10 mouse cellular contexts compared by ENCODE assay signal in genomic region chr1:131770656-131771055, GRCm38 (mm10). TPM values are rescaled to one million over a fixed set of nuclear protein-coding genes. Genes with fewer than 3 reads are reported as not detected.
DNase-seq lines count a peak whose midpoint lies in the region; ATAC-seq lines count a peak whose summit lies in the region.
"Had no signal": no experiment of that assay in that cellular context is flagged by ENCODE, and none has a peak within 500 bp of the region (broad histone marks: within the 10 kb centered on the region; RNA-seq: fewer than 3 reads in every experiment).

No protein-coding gene starts in this region.

- 0 out of 2 replicates have a peak, but pooled peaks cover 8% of the 10 kb centered on the region for H3K27me3 ChIP-seq in hindbrain, embryonic 13.5 days
- 0 out of 2 replicates have a peak, but pooled peaks cover 7% of the 10 kb centered on the region for H3K27me3 ChIP-seq in hindbrain, embryonic 10.5 days (ENCODE audit: insufficient read depth, poor library complexity, severe bottlenecking)
- H3K27me3 ChIP-seq: embryonic facial prominence, embryonic 13.5 days had no signal

- peak overlapping the region; percentile 12; the same call in 1 of the 2 replicates for H3K27ac ChIP-seq in hindbrain, embryonic 13.5 days
- no peak overlapping the region for H3K27ac ChIP-seq in hindbrain, embryonic 10.5 days
- H3K27ac ChIP-seq: embryonic facial prominence, embryonic 13.5 days had no signal

- no peak overlapping the region for H3K4me2 ChIP-seq in hindbrain, embryonic 13.5 days
- H3K4me2 ChIP-seq: embryonic facial prominence, embryonic 13.5 days had no signal

- no peaks in the 10 kb centered on the region for H3K36me3 ChIP-seq in hindbrain, embryonic 13.5 days
- H3K36me3 ChIP-seq in hindbrain, embryonic 10.5 days = no peaks in the 10 kb centered on the region
- H3K36me3 ChIP-seq: embryonic facial prominence, embryonic 13.5 days had no signal

- H3K9ac ChIP-seq in hindbrain, embryonic 13.5 days = no peak overlapping the region
- H3K9ac ChIP-seq: embryonic facial prominence, embryonic 13.5 days had no signal

- 51% methylated on average over 4 of the region's 4 CpGs for WGBS in hindbrain, embryonic 13.5 days
- WGBS in hindbrain, embryonic 10.5 days = 82% methylated on average over 4 of the region's 4 CpGs

- no peak overlapping the region for H3K4me3 ChIP-seq in hindbrain, embryonic 13.5 days
- H3K4me3 ChIP-seq in hindbrain, embryonic 10.5 days = no peak overlapping the region
- H3K4me3 ChIP-seq: embryonic facial prominence, embryonic 13.5 days had no signal

- H3K4me1 ChIP-seq in hindbrain, embryonic 13.5 days (replicated peaks) = 0 out of 2 replicates have a peak, but pooled peaks cover 3% of the 10 kb centered on the region
- H3K4me1 ChIP-seq in hindbrain, embryonic 10.5 days (replicated peaks) = no peaks in the 10 kb centered on the region

- peak; percentile 43; the same call in 1 of the 2 replicates for ATAC-seq in hindbrain, embryonic 13.5 days (ENCODE audit: low FRiP score)

- H3K9me3 ChIP-seq in hindbrain, embryonic 13.5 days = no peaks in the 10 kb centered on the region
- no peaks in the 10 kb centered on the region for H3K9me3 ChIP-seq in hindbrain, embryonic 10.5 days
- H3K9me3 ChIP-seq: embryonic facial prominence, embryonic 13.5 days had no signal

- no peak for DNase-seq in hindbrain, embryonic 10.5 days (ENCODE audit: low spot score)
- peak; percentile 78 for DNase-seq in brain, embryonic 18.5 days (ENCODE audit: low read depth, low spot score)
- DNase-seq in frontal cortex, postnatal 25 days (ENCODE audit: low spot score in 2 of 2) = peak; percentile 39 to 60
- DNase-seq in left cerebral cortex, adult 11 months (ENCODE audit: low spot score) = peak; percentile 67
- peak; percentile 70 for DNase-seq in testis, postnatal 14 days (ENCODE audit: low spot score)
- no peak for DNase-seq in thymus, postnatal 10 days (ENCODE audit: low spot score in 2 of 2)
- DNase-seq in gastrocnemius, adult 18-20 months (ENCODE audit: low spot score) = no peak

RNA-seq across cellular contexts. Expression of gene Pm20d1, which starts 26.5 kb away (rescaled TPM):
- polyA plus RNA-seq in hindbrain, embryonic 13.5 days (2015; fragmentation: Nextera tagmentation; extraction: Ambion mirVana) = 0.27 and 0.30 TPM in 2 replicates
- 1.4 and 2.2 TPM in 2 replicates for polyA plus RNA-seq in hindbrain, embryonic 10.5 days (2016; fragmentation: Nextera tagmentation; extraction: Ambion mirVana)
- 1 to 10 TPM in 1 of 2 experiments, under 1 TPM in 1; 0.45 to 1.1 TPM for total RNA-seq in gastrocnemius, adult 18-20 months (2021)
- total RNA-seq: MEL had no signal

RNA-seq across cellular contexts. Expression of gene Slc26a9, which starts 26.8 kb away (rescaled TPM):
- 0.05 TPM in 1 of 2 replicates, not detected in the other for polyA plus RNA-seq in hindbrain, embryonic 13.5 days (2015; fragmentation: Nextera tagmentation; extraction: Ambion mirVana)
- polyA plus RNA-seq in hindbrain, embryonic 10.5 days (2016; fragmentation: Nextera tagmentation; extraction: Ambion mirVana) = 0.05 and 1.4 TPM in 2 replicates
- not detected for total RNA-seq in gastrocnemius, adult 18-20 months (2021)
- total RNA-seq: MEL had no signal
- polyA plus RNA-seq: embryonic facial prominence, embryonic 13.5 days had no signal

RNA-seq across cellular contexts. Expression of gene Slc41a1, which starts 56.6 kb away (rescaled TPM):
- polyA plus RNA-seq in hindbrain, embryonic 13.5 days (2015; fragmentation: Nextera tagmentation; extraction: Ambion mirVana) = 13.3 and 13.6 TPM in 2 replicates
- polyA plus RNA-seq in hindbrain, embryonic 10.5 days (2016; fragmentation: Nextera tagmentation; extraction: Ambion mirVana) = 8.9 and 10.7 TPM in 2 replicates
- total RNA-seq in gastrocnemius, adult 18-20 months (2021) = 10 to 100 TPM; 37.7 to 47.4 TPM

Comparison
In these comparisons a context has a peak if more than half of its experiments do, and no peak if none do; other contexts are left out.
1. DNase-seq: peak in brain, embryonic 18.5 days (single experiment), frontal cortex, postnatal 25 days (2 of 2), left cerebral cortex, adult 11 months (single experiment) and testis, postnatal 14 days (single experiment); none in hindbrain, embryonic 10.5 days (single experiment), thymus, postnatal 10 days (0 of 2) and gastrocnemius, adult 18-20 months (single experiment).